Mouse (Mus musculus) heart, postnatal 0 days (tissue): ENCODE data around the gene AF067061. TPM values are rescaled to one million over a fixed set of nuclear protein-coding genes. Genes with fewer than 3 reads are reported as not detected.
"Not testable (repeated sequence)": the region's sequence is repeated elsewhere in the genome, so short reads cannot be mapped to it uniquely, and the experiment has no call there.

ENCODE experiments used
- ATAC-seq: fragments of 200-750 bp; cut with Nextera tagmentation; 2 replicates; pipeline ENCODE4 v1.8.0; 2017; ENCODE audit warnings: low read depth, moderate number of reproducible peaks, moderate library complexity; ENCODE audit not compliant: insufficient read depth
- DNase-seq: peaks from one replicate; pipeline ENCODE4 v3.0.0-alpha.2; 2016; ENCODE audit warnings: low spot score
- H3K27ac ChIP-seq: fragments of 300-500 bp; sonication (generic); 2 replicates; pipeline ENCODE4 v1.5.1; 2014; ENCODE audit warnings: low read depth, mild to moderate bottlenecking
- H3K27me3 ChIP-seq: fragments of 300-500 bp; sonication (generic); 2 replicates; pipeline ENCODE4 v1.6.1; 2014; ENCODE audit warnings: low read length, mixed read lengths; ENCODE audit not compliant: control insufficient read depth, insufficient read depth
- H3K36me3 ChIP-seq: fragments of 300-500 bp; sonication (generic); replicated peaks from 2 replicates; pipeline ENCODE4 v1.6.1; 2014; ENCODE audit warnings: low read length, mixed read lengths; ENCODE audit not compliant: control insufficient read depth, insufficient read depth
- H3K4me1 ChIP-seq: fragments of 300-500 bp; sonication (generic); 2 replicates; pipeline ENCODE4 v1.6.1; 2014; ENCODE audit warnings: antibody characterized with exemption; ENCODE audit not compliant: control insufficient read depth, insufficient read depth
- H3K4me2 ChIP-seq: fragments of 300-500 bp; sonication (generic); 2 replicates; pipeline ENCODE4 v1.6.1; 2014; ENCODE audit warnings: low read depth, mild to moderate bottlenecking, low read length, moderate library complexity
- H3K4me3 ChIP-seq: fragments of 300-500 bp; sonication (generic); 2 replicates; pipeline ENCODE4 v1.5.1; 2014; ENCODE audit warnings: low read depth, low read length
- H3K9ac ChIP-seq: fragments of 300-500 bp; sonication (generic); replicated peaks from 2 replicates; pipeline ENCODE4 v1.6.1; 2014; ENCODE audit warnings: low read depth, low read length, mixed read lengths
- H3K9me3 ChIP-seq: fragments of 300-500 bp; sonication (generic); replicated peaks from 2 replicates; pipeline ENCODE4 v1.6.1; 2016; ENCODE audit warnings: low read length; ENCODE audit not compliant: control insufficient read depth
- WGBS: fragments of 180-500 bp; shearing (Covaris S2); extraction: QIAGEN DNeasy Blood & Tissue Kit; methylation state at CpG from one replicate; pipeline ENCODE4 v1.1.7; 2014; 5-methylcytosine and 5-hydroxymethylcytosine counted together
- polyA plus RNA-seq: library from polyadenylated mRNA; unstranded; fragments of >200 nt; fragmentation: Nextera tagmentation; extraction: Ambion mirVana; gene quantifications from 2 replicates; pipeline ENCODE4 v1.2.1, GENCODE M21; 2015
- total RNA-seq: library from RNA; depleted of rRNA; stranded (reverse); fragments of >200 nt; gene quantifications from 2 replicates; pipeline ENCODE4 v1.2.3, GENCODE M21; 2014; ENCODE audit warnings: low replicate concordance; rRNA removed

AF067061 gene
- not detected in 2 replicates for total RNA-seq
- polyA plus RNA-seq = not detected in 2 replicates

GRCm38 (mm10) chr13:120262870-120263269 lies at the start of gene AF067061:
AF067061 (plus strand) TSS chr13:120263114.
- not testable (repeated sequence) for ATAC-seq, H3K9me3 ChIP-seq, H3K27me3 ChIP-seq, DNase-seq, H3K4me1 ChIP-seq, H3K4me2 ChIP-seq, H3K9ac ChIP-seq, H3K36me3 ChIP-seq, H3K27ac ChIP-seq, H3K4me3 ChIP-seq
- 76% methylated on average over 2 of the region's 2 CpGs for WGBS

- not testable (repeated sequence) for H3K9ac ChIP-seq, DNase-seq, H3K9me3 ChIP-seq, ATAC-seq, H3K36me3 ChIP-seq, H3K4me1 ChIP-seq, H3K27me3 ChIP-seq, H3K4me3 ChIP-seq, H3K4me2 ChIP-seq, H3K27ac ChIP-seq
- no CpG with 5 or more reads among the region's 2 CpGs for WGBS
Observed at GRCm38 (mm10) chr13:120215847-120216246, 47.1 kb upstream of the AF067061 start, which contains the start of gene Gm21762. Gm21762 (minus strand) TSS chr13:120215947.

GRCm38 (mm10) chr13:120220922-120221321 lies 42.0 kb upstream of the AF067061 start:
- not testable (repeated sequence) for H3K9me3 ChIP-seq, ATAC-seq, DNase-seq, H3K9ac ChIP-seq, H3K27me3 ChIP-seq, H3K4me2 ChIP-seq, H3K4me1 ChIP-seq, H3K4me3 ChIP-seq, H3K27ac ChIP-seq, H3K36me3 ChIP-seq
- 74% methylated on average over 5 of the region's 5 CpGs for WGBS

GRCm38 (mm10) chr13:120223012-120223659 lies 39.8 kb upstream of the AF067061 start:
- H3K4me2 ChIP-seq, H3K4me1 ChIP-seq, H3K36me3 ChIP-seq, H3K27me3 ChIP-seq, H3K9ac ChIP-seq, ATAC-seq, H3K4me3 ChIP-seq, H3K9me3 ChIP-seq, DNase-seq, H3K27ac ChIP-seq: not testable (repeated sequence)
- 89% methylated on average over 16 of the region's 25 CpGs for WGBS

- H3K4me3 ChIP-seq, H3K27ac ChIP-seq, H3K9me3 ChIP-seq, H3K4me2 ChIP-seq, H3K27me3 ChIP-seq, H3K36me3 ChIP-seq, H3K4me1 ChIP-seq, ATAC-seq, DNase-seq, H3K9ac ChIP-seq: not testable (repeated sequence)
- 94% methylated on average over 15 of the region's 17 CpGs for WGBS
Observed at GRCm38 (mm10) chr13:120231798-120232197, 31.1 kb upstream of the AF067061 start.

DNA sequence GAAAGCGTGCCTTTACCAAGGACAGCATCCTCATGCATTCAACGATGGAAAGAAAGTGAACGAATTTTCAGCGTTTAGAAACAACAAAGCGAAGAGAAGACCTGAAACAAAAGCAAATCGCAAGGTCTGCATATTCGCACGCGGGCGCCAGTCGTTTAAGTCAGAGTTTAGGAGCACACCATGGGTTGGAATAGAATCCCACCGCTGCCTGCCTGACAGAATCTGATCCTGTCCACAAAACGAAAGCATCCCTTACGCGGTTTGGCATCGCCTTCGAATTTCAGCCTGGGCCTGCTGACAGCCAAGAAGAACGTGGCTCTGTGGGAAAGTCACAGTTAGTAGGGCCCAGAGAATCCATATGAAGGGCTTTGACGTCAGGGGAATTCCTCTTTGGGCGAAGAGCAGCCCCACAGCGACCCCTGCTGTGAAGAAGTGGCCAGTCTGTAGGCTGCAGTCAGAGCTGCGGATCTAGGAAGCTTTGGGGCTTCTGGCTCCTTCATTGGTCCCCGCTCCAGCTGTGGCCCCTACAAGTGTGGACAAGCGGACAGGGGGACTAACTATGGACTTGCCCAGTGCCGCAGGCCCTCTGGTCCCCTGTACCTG lies 30.4 kb upstream of the AF067061 start:
- not testable (repeated sequence) for H3K36me3 ChIP-seq, H3K4me2 ChIP-seq, H3K4me1 ChIP-seq, H3K27ac ChIP-seq, H3K27me3 ChIP-seq, H3K4me3 ChIP-seq, H3K9ac ChIP-seq, H3K9me3 ChIP-seq, ATAC-seq, DNase-seq
- 71% methylated on average over 13 of the region's 25 CpGs for WGBS

GRCm38 (mm10) chr13:120238811-120239210 lies 24.1 kb upstream of the AF067061 start, which contains the start of gene Gm21731:
Gm21731 (plus strand) TSS chr13:120239111.
- H3K4me1 ChIP-seq, H3K27ac ChIP-seq, H3K9me3 ChIP-seq, H3K36me3 ChIP-seq, H3K4me3 ChIP-seq, ATAC-seq, H3K4me2 ChIP-seq, H3K27me3 ChIP-seq, DNase-seq, H3K9ac ChIP-seq: not testable (repeated sequence)

GRCm38 (mm10) chr13:120251208-120251924 lies 11.5 kb upstream of the AF067061 start:
- not testable (repeated sequence) for H3K27ac ChIP-seq, H3K27me3 ChIP-seq, H3K9me3 ChIP-seq, H3K4me3 ChIP-seq, ATAC-seq, H3K4me1 ChIP-seq, DNase-seq, H3K9ac ChIP-seq, H3K36me3 ChIP-seq, H3K4me2 ChIP-seq
- 69% methylated on average over 2 of the region's 3 CpGs for WGBS
